Mouse (Mus musculus): ENCODE results near the gene Nabp1. TPM values are rescaled to one million over a fixed set of nuclear protein-coding genes. Genes with fewer than 3 reads are reported as not detected.

The Nabp1 gene
- polyA plus RNA-seq, 1 experiment from 2014 or later = 17.6 TPM

Other genes with a start within 250 kb of the Nabp1 start
- 131 and 140 TPM in 2 replicates for gene Cavin2, start 189.3 kb downstream of the Nabp1 start, polyA plus RNA-seq (2016; fragmentation: Nextera tagmentation; extraction: Ambion mirVana)

Measured in heart, embryonic 12.5 days (tissue).